Mouse (Mus musculus) stomach, postnatal 0 days (tissue): ENCODE data around the gene Polr3g. TPM values are rescaled to one million over a fixed set of nuclear protein-coding genes. Genes with fewer than 3 reads are reported as not detected.
A peak's percentile ranks its signal among the peaks of the same experiment; 100 is the strongest.

ENCODE experiments used
- ATAC-seq: fragments of 200-750 bp; cut with Nextera tagmentation; 2 replicates; pipeline ENCODE4 v1.8.0; 2017; ENCODE audit not compliant: low FRiP score, low TSS enrichment
- DNase-seq: peaks from one replicate; pipeline ENCODE4 v3.0.0-alpha.2; 2016; ENCODE audit warnings: low spot score
- H3K27ac ChIP-seq: fragments of 300-500 bp; sonication (generic); replicated peaks from 2 replicates; pipeline ENCODE4 v1.5.1; 2014; ENCODE audit warnings: mild to moderate bottlenecking, control low read depth
- H3K27me3 ChIP-seq: fragments of 300-500 bp; sonication (generic); 2 replicates; pipeline ENCODE4 v1.6.1; 2014; ENCODE audit warnings: low read length; ENCODE audit not compliant: control insufficient read depth, insufficient read depth
- H3K36me3 ChIP-seq: fragments of 300-500 bp; sonication (generic); 2 replicates; pipeline ENCODE4 v1.6.1; 2014; ENCODE audit warnings: low read length, mixed read lengths; ENCODE audit not compliant: control insufficient read depth, insufficient read depth
- H3K4me1 ChIP-seq: fragments of 300-500 bp; sonication (generic); replicated peaks from 2 replicates; pipeline ENCODE4 v1.6.1; 2014; ENCODE audit warnings: antibody characterized with exemption; ENCODE audit not compliant: control insufficient read depth, insufficient read depth
- H3K4me2 ChIP-seq: fragments of 300-500 bp; sonication (generic); replicated peaks from 2 replicates; pipeline ENCODE4 v1.6.1; 2014; ENCODE audit warnings: low read depth, mild to moderate bottlenecking, control low read depth, moderate library complexity
- H3K4me3 ChIP-seq: fragments of 300-500 bp; sonication (generic); 2 replicates; pipeline ENCODE4 v1.5.1; 2014; ENCODE audit warnings: low read depth, low read length, control low read depth
- H3K9ac ChIP-seq: fragments of 300-500 bp; sonication (generic); 2 replicates; pipeline ENCODE4 v1.6.1; 2014; ENCODE audit warnings: mild to moderate bottlenecking, low read length, control low read depth, mixed read lengths
- H3K9me3 ChIP-seq: fragments of 300-500 bp; sonication (generic); 2 replicates; pipeline ENCODE4 v1.6.1; 2016; ENCODE audit warnings: low read length; ENCODE audit not compliant: control insufficient read depth
- CTCF ChIP-seq: IDR thresholded peaks from 2 replicates; pipeline ENCODE4 v1.5.1; 2016; ENCODE audit warnings: antibody characterized with exemption, low read depth, mild to moderate bottlenecking, moderate library complexity
- EP300 ChIP-seq: optimal IDR thresholded peaks from 2 replicates; pipeline ENCODE3; 2016; ENCODE audit warnings: antibody characterized with exemption
- WGBS: fragments of 180-500 bp; shearing (Covaris S2); extraction: QIAGEN DNeasy Blood & Tissue Kit; methylation state at CpG from one replicate; pipeline ENCODE4 v1.1.7; 2014; 5-methylcytosine and 5-hydroxymethylcytosine counted together
- polyA plus RNA-seq: library from polyadenylated mRNA; unstranded; fragments of >200 nt; fragmentation: Nextera tagmentation; extraction: Ambion mirVana; gene quantifications from 2 replicates; pipeline ENCODE4 v1.2.1, GENCODE M21; 2015

The Polr3g gene
- polyA plus RNA-seq, 1 experiment from 2014 or later = 39.6 TPM

DNA sequence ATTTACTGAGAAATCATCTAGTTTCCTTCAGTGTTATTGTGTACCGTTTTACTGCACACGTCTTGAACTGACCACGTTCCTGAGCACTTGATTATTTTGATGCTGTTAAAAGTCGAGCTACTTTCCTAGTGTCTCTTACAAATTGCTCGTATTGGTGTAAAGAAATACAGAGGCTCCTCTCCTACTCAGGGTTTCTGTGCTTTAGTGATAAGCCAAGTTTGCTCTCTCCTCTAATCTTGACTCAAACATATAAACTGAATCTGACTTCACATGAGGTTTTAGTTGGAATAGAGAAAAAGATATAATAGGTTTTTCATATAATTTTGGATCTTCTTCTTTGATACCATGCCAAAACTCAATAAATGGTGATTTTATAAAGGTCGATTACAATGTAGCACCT is 64.5 kb downstream of the Polr3g start:
- TF ChIP-seq EP300 = no peak
- TF ChIP-seq CTCF = no peak
- no peak overlapping the region for H3K4me2 ChIP-seq
- H3K4me3 ChIP-seq = no peak overlapping the region
- DNase-seq (no peak), ATAC-seq (no peak)
- H3K4me1 ChIP-seq = no peaks in the 10 kb centered on the region
- H3K27ac ChIP-seq = no peak overlapping the region
- no peaks in the 10 kb centered on the region for H3K9me3 ChIP-seq
- H3K36me3 ChIP-seq = no peaks in the 10 kb centered on the region
- H3K27me3 ChIP-seq = no peaks in the 10 kb centered on the region
- H3K9ac ChIP-seq = no peak overlapping the region
- 85% methylated on average over 6 of the region's 6 CpGs for WGBS

DNA sequence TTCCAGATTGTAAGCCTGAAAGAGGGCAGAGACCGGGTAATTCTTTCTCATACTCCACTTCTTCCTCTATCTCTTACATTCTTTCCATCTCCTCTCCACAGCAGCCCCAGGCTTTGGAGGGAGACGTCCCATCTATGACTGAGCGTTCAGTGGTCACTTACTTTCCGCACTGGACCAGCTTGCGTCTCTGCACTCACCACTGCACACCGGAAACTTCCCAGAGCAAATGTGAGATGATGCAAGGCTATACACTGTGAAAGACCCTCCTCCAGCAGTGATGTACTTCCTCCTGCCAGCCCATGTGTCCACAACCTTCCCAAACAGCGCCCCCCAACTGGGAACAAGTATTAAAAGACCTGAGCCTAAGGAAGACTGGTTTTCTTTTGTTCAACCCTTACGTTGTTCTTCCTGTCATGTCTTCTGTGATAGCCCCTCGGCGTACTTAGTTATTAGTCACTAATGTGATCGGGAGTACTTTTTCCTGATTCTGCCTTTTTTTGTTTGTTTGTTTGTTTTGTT is 66.7 kb downstream of the Polr3g start:
- H3K27me3 ChIP-seq = no peaks in the 10 kb centered on the region
- H3K4me1 ChIP-seq = no peaks in the 10 kb centered on the region
- DNase-seq (no peak), ATAC-seq (no peak)
- no peaks in the 10 kb centered on the region for H3K36me3 ChIP-seq
- H3K27ac ChIP-seq = no peak overlapping the region
- H3K4me3 ChIP-seq = no peak overlapping the region
- no peak overlapping the region for H3K4me2 ChIP-seq
- no peaks in the 10 kb centered on the region for H3K9me3 ChIP-seq
- 86% methylated on average over 11 of the region's 11 CpGs for WGBS
- TF ChIP-seq EP300 (no peak), CTCF (no peak)
- H3K9ac ChIP-seq = no peak overlapping the region

DNA sequence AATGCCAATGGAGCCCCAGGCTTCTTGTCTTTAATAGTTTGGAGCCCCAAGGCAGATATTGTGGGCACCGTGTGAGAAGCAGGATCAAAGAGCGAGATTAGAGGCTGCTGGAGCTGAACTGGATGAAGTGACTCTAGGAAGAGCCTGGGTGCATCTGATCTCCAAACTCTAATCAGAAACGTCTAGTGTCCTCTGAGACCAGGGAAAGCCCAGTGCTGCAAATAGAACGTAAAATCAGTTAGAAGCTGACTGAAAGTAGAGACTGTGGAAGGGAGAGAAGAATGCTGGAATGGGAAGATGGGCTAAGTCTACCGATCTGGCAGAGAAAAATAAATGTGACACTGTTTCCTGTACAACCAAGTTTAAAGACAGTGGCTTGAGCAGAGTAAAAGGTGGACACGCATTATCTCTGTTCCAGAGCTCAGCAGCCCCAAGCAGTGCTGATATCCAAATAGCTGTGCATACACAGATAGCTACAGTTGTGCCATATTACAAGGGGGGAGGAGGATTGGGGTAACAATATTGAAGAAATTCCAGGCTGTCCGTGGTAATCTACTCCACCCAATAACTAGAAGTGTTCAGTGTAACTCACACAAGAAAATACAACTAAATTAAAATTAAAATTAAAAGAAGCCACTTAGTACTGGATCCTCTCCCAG is 68.2 kb downstream of the Polr3g start:
- Histone ChIP-seq H3K9ac (no peak overlapping the region), H3K27me3 (no peaks in the 10 kb centered on the region), H3K36me3 (no peaks in the 10 kb centered on the region), H3K4me2 (no peak overlapping the region), H3K4me1 (no peaks in the 10 kb centered on the region), H3K27ac (no peak overlapping the region), H3K4me3 (no peak overlapping the region), H3K9me3 (no peaks in the 10 kb centered on the region)
- TF ChIP-seq CTCF = no peak
- TF ChIP-seq EP300 = no peak
- no peak for ATAC-seq
- 59% methylated on average over 7 of the region's 7 CpGs for WGBS
- DNase-seq = no peak

DNA sequence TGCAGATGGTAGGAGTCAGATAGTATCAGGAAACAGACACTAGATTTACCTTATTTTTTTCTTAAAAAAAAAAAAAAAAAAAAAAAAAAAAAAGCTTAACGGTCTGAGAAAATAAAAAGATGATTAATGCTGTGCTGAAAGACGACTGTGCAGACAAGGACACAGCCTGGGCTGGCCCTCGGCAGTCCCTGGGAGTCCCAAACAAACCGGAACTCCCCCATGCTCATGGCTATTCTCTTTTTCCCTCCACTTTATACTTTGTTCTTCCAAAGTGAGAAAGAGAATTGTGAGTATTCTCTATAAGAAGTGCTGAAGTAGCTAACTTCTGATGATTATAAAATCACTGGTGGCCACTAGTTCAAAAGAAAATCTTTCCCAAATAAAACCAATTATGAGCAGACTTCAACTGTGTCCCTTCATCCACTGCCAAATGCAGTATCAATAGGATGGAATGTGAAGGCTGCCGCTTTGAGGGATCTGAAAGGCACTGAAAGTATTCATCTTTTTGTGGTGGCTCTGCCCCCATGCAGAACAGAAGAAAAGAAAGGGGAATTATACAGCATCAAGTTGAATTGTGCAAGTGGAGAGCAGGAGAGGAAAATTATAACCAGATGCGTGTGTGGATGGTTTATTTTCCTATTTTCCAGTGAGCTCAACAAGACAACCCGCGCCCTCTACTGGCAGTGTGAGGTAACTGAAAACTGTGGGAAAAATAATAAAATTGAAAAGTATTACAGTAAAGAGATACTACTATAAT is 69.3 kb downstream of the Polr3g start:
- Histone ChIP-seq H3K36me3 (no peaks in the 10 kb centered on the region), H3K9me3 (no peaks in the 10 kb centered on the region), H3K4me1 (no peaks in the 10 kb centered on the region), H3K4me2 (no peak overlapping the region), H3K4me3 (no peak overlapping the region), H3K9ac (no peak overlapping the region), H3K27me3 (no peaks in the 10 kb centered on the region), H3K27ac (no peak overlapping the region)
- peak; percentile 86 for TF ChIP-seq CTCF
- no peak for TF ChIP-seq EP300
- DNase-seq (peak; percentile 47), ATAC-seq (no peak)
- WGBS = 12% methylated on average over 8 of the region's 8 CpGs

DNA sequence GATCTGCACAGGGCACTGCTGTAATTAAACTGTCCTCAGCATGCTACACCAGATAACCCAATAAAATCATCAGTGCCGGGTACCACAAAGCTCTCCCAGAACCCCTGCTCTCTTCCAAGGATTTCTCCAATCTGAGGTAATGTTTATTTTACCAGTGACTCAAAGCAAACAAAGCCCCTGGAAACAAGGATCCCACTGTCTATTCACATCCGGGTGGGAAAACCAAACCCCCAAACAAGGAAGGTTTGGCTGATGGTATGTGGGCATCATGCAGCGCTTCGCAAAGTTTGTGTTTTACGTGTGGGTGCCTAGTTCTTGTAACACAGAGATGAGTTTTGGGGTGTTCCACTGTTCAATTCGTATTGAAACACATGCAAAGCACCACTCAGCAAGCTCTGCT is 69.9 kb downstream of the Polr3g start:
- 33% methylated on average over 6 of the region's 6 CpGs for WGBS
- H3K4me3 ChIP-seq = no peak overlapping the region
- H3K9me3 ChIP-seq = no peaks in the 10 kb centered on the region
- H3K9ac ChIP-seq = no peak overlapping the region
- no peaks in the 10 kb centered on the region for H3K36me3 ChIP-seq
- no peaks in the 10 kb centered on the region for H3K4me1 ChIP-seq
- no peaks in the 10 kb centered on the region for H3K27me3 ChIP-seq
- DNase-seq = no peak
- TF ChIP-seq EP300 (no peak), CTCF (no peak)
- H3K27ac ChIP-seq = no peak overlapping the region
- no peak for ATAC-seq
- no peak overlapping the region for H3K4me2 ChIP-seq

DNA sequence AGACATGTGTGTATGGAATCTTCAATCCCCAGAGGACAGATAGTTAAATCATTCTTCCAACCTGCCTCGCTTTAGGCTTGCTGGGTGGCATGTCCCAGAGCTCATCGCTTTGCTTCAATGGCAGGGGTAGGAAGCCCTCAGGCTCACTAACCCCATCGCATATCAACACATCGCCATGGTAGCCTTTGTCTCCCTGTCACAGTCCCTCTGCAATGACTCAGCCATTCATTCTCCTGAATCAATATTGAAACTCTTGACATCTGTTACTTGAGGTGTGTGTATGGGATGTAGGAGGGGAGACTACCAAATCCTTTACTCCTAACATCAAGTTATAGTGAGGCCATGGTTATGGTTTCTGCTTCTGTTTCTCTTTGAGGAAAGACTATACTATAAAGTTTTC is 71.2 kb downstream of the Polr3g start:
- Histone ChIP-seq H3K9ac (no peak overlapping the region), H3K4me3 (no peak overlapping the region), H3K9me3 (no peaks in the 10 kb centered on the region), H3K36me3 (no peaks in the 10 kb centered on the region), H3K27ac (no peak overlapping the region), H3K4me1 (no peaks in the 10 kb centered on the region), H3K4me2 (no peak overlapping the region), H3K27me3 (no peaks in the 10 kb centered on the region)
- DNase-seq = no peak
- TF ChIP-seq CTCF = no peak
- TF ChIP-seq EP300 = no peak
- 37% methylated on average over 4 of the region's 4 CpGs for WGBS
- ATAC-seq = no peak
